In the genomic region with DNA sequence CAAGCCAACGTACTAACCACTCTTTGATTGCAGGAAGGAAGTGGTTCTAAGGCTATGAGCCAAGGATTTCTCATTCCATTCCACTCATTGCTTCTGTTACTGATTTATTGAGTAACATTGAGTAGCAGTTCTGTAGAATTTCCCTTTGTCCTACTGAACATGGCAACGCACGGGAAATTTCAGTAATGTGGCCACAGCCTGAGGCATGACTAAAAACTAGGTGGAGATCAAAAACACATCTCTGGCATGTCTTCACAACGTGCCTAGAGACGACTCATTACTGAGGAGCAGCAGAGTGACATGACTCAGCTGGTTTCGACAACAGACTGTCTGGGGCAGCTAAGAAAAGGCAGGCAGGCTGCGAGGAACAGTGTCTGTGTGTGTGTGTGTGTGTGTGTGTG, we compare ENCODE assay signal across 9 mouse cellular contexts. TPM values are rescaled to one million over a fixed set of nuclear protein-coding genes. Genes with fewer than 3 reads are reported as not detected.
A peak's percentile ranks its signal among the peaks of the same experiment; 100 is the strongest.
DNase-seq lines count a peak whose midpoint lies in the region; ATAC-seq lines count a peak whose summit lies in the region.
"Had no signal": no experiment of that assay in that cellular context is flagged by ENCODE, and none has a peak within 500 bp of the region (broad histone marks: within the 10 kb centered on the region; RNA-seq: fewer than 3 reads in every experiment).

No protein-coding gene starts in this region.

- no peak overlapping the region for H3K27ac ChIP-seq in hindbrain, embryonic 16.5 days (ENCODE audit: low read depth, low read length)
- H3K27ac ChIP-seq: liver, embryonic 15.5 days had no signal

- WGBS in hindbrain, embryonic 16.5 days, result 31% methylated on average over 7 of the region's 7 CpGs

- H3K4me1 ChIP-seq in hindbrain, embryonic 16.5 days (ENCODE audit: control insufficient read depth, insufficient read depth, low read depth, low read length), result no peaks in the 10 kb centered on the region
- H3K4me1 ChIP-seq: liver, embryonic 15.5 days had no signal

- H3K9ac ChIP-seq in hindbrain, embryonic 16.5 days (ENCODE audit: low read depth, low read length), result no peak overlapping the region
- H3K9ac ChIP-seq: liver, embryonic 15.5 days had no signal

- 0 out of 2 replicates have a peak overlapping the region, but pooled peaks have one; percentile 15 for H3K4me2 ChIP-seq in hindbrain, embryonic 16.5 days (ENCODE audit: low read length)
- H3K4me2 ChIP-seq: liver, embryonic 15.5 days had no signal

- H3K9me3 ChIP-seq in hindbrain, embryonic 16.5 days (ENCODE audit: control insufficient read depth, low read length), result no peaks in the 10 kb centered on the region
- H3K9me3 ChIP-seq: liver, embryonic 15.5 days had no signal

- peak; percentile 57 for DNase-seq in urinary bladder, postnatal 14 days (ENCODE audit: low spot score)
- no peak for DNase-seq in urinary bladder, postnatal 10 days (ENCODE audit: low spot score)
- DNase-seq in embryo, embryonic 10.5 days (ENCODE audit: low spot score), result peak; percentile 43
- DNase-seq in lung, postnatal 4 days, result peak; percentile 49 to 68
- no peak for DNase-seq in T-cell, adult 2 months (ENCODE audit: low spot score)

- ATAC-seq in hindbrain, embryonic 16.5 days, result peak; percentile 73
- ATAC-seq in CD4-positive, CD25-positive, alpha-beta regulatory T cell, adult 4 months, result no peak

- no peak overlapping the region for H3K4me3 ChIP-seq in hindbrain, embryonic 16.5 days (ENCODE audit: low read length)
- H3K4me3 ChIP-seq: erythroblast, embryonic 14.5 days; liver, embryonic 15.5 days had no signal

- no peaks in the 10 kb centered on the region for H3K27me3 ChIP-seq in hindbrain, embryonic 16.5 days (replicated peaks; ENCODE audit: control insufficient read depth, insufficient read depth, low read length)
- H3K27me3 ChIP-seq: liver, embryonic 15.5 days had no signal

- H3K36me3 ChIP-seq in hindbrain, embryonic 16.5 days (ENCODE audit: control insufficient read depth, insufficient read depth, low read length), result no peaks in the 10 kb centered on the region
- H3K36me3 ChIP-seq: liver, embryonic 15.5 days had no signal

RNA-seq across cellular contexts. Expression of a gene that starts 18.0 kb away (rescaled TPM):
- polyA plus RNA-seq in hindbrain, embryonic 16.5 days (2015; fragmentation: Nextera tagmentation; extraction: Ambion mirVana), result 13.3 and 19.0 TPM in 2 replicates
- polyA plus RNA-seq in CD4-positive, CD25-positive, alpha-beta regulatory T cell, adult 4 months (2017; shearing (Covaris generic)), result not detected
- polyA plus RNA-seq: erythroblast, embryonic 14.5 days had no signal

Comparison
In these comparisons a context has a peak if more than half of its experiments do, and no peak if none do; other contexts are left out.
1. DNase-seq: peak in urinary bladder, postnatal 14 days (single experiment), embryo, embryonic 10.5 days (single experiment) and lung, postnatal 4 days (2 of 2); none in urinary bladder, postnatal 10 days (single experiment) and T-cell, adult 2 months (single experiment).
2. RNA of a gene that starts 18.0 kb away (polyA plus RNA-seq): 13.3 to 19.0 TPM in hindbrain, embryonic 16.5 days; not detected in CD4-positive, CD25-positive, alpha-beta regulatory T cell, adult 4 months; every median in the first group is over 10 times any median in the second.